Mouse (Mus musculus): ENCODE data around the gene Dusp1.

- TF ChIP-seq CTCF (IDR thresholded peaks at IDR 0.05; ENCODE audit: extremely low read depth, insufficient read depth, low read length) (no peak), POLR2A (IDR thresholded peaks at IDR 0.05; ENCODE audit: extremely low read depth, insufficient read depth, low read length) (no peak)
Observed at GRCm38 (mm10) chr17:26492246-26492645, 69.7 kb downstream of the Dusp1 start.
